Mouse (Mus musculus) MEL (cell line): ENCODE results near the gene Rnase13.

ENCODE experiments used
- CHD1 ChIP-seq: IDR thresholded peaks from 2 replicates; pipeline ENCODE4 v1.6.1; 2012; ENCODE audit warnings: low read depth, mild to moderate bottlenecking, inconsistent platforms, low read length, improper control_type of control experiment
- CHD2 ChIP-seq: IDR thresholded peaks from 2 replicates; pipeline ENCODE4 v1.6.1; 2011; ENCODE audit warnings: low read length, improper control_type of control experiment
- CTCF ChIP-seq, 3 experiments: IDR thresholded peaks in 2 of 3; conservative IDR thresholded peaks in 1 of 3; 2 replicates each; pipeline ENCODE4 v1.5.1; 2011 to 2012; ENCODE audit warnings: low read length in 3 of 3, low read depth in 2 of 3, mild to moderate bottlenecking in 2 of 3, improper control_type of control experiment in 1 of 3, inconsistent platforms in 1 of 3, mixed read lengths in 1 of 3, moderate library complexity in 1 of 3; ENCODE audit not compliant: control insufficient read depth in 1 of 3, insufficient read depth in 1 of 3, poor library complexity in 1 of 3, severe bottlenecking in 1 of 3
- EP300 ChIP-seq, 2 experiments: IDR thresholded peaks; 2 replicates each; pipeline ENCODE4 v1.6.1; 2011; ENCODE audit warnings: improper control_type of control experiment in 2 of 2, low read length in 2 of 2, low read depth in 1 of 2, mild to moderate bottlenecking in 1 of 2
- MAFK ChIP-seq: IDR thresholded peaks from 2 replicates; pipeline ENCODE4 v1.6.1; 2011; ENCODE audit warnings: low read depth, mild to moderate bottlenecking, low read length, improper control_type of control experiment, borderline replicate concordance
- POLR2A ChIP-seq, 2 experiments: IDR thresholded peaks; 2 replicates each; pipeline ENCODE4 v1.6.1; 2011 to 2012; ENCODE audit warnings: low read length in 2 of 2, mild to moderate bottlenecking in 2 of 2, control low read depth in 1 of 2, improper control_type of control experiment in 1 of 2, low read depth in 1 of 2, moderate library complexity in 1 of 2; ENCODE audit not compliant: control insufficient read depth in 1 of 2, insufficient read depth in 1 of 2, poor library complexity in 1 of 2
- RAD21 ChIP-seq: IDR thresholded peaks from 2 replicates; pipeline ENCODE4 v1.6.1; 2011; ENCODE audit warnings: mild to moderate bottlenecking, low read depth, low read length, improper control_type of control experiment
- RCOR1 ChIP-seq: IDR thresholded peaks from 2 replicates; pipeline ENCODE4 v1.6.1; 2012; ENCODE audit warnings: low read depth, mild to moderate bottlenecking, inconsistent platforms, low read length, improper control_type of control experiment
- USF1 ChIP-seq: IDR thresholded peaks from 2 replicates; pipeline ENCODE4 v1.6.1; 2014; ENCODE audit warnings: low read depth, mild to moderate bottlenecking, inconsistent platforms, low read length, improper control_type of control experiment, moderate library complexity
- ZC3H11A ChIP-seq: IDR thresholded peaks from 2 replicates; pipeline ENCODE4 v1.6.1; 2012; ENCODE audit warnings: low read depth, mild to moderate bottlenecking, inconsistent platforms, low read length, improper control_type of control experiment
- ZNF384 ChIP-seq: IDR thresholded peaks from 2 replicates; pipeline ENCODE4 v1.6.1; 2012; ENCODE audit warnings: low read depth, mild to moderate bottlenecking, inconsistent platforms, low read length, improper control_type of control experiment

DNA sequence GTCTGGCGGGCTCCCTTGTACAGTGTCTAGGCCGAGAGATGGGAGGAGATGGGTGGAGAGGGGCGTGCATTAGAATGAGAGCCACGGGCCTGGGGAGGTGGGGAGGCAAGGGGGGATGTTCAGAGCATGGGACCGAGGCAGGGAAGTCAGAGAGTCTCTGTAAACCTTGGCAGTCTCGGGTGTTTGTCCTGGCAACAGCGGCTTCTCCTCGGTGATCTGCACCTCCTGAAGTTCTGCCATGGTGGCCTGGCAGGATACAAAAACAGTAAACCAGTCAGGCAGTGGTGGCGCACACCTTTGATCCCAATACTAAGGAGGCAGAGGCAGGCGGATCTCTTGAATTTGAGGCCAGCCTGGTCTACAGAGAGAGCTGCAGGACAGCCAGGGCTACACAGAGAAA, 11.3 kb downstream of the Rnase13 start:
- TF ChIP-seq CTCF (IDR thresholded peaks at IDR 0.05 in 2 of 3, conservative IDR thresholded peaks at IDR 0.05 in 1 of 3; ENCODE audit: control insufficient read depth in 1 of 3, insufficient read depth in 1 of 3, low read depth in 2 of 3, low read length in 3 of 3, poor library complexity in 1 of 3, severe bottlenecking in 1 of 3) = no peak
- no peak for TF ChIP-seq RCOR1
- no peak for TF ChIP-seq POLR2A (IDR thresholded peaks at IDR 0.05; ENCODE audit: control insufficient read depth in 1 of 2, insufficient read depth in 1 of 2, low read depth in 1 of 2, low read length in 2 of 2, poor library complexity in 1 of 2)
- no peak for TF ChIP-seq ZC3H11A
- no peak for TF ChIP-seq EP300 (IDR thresholded peaks at IDR 0.05; ENCODE audit: low read depth in 1 of 2, low read length in 2 of 2)
- no peak for TF ChIP-seq CHD1
- no peak for TF ChIP-seq ZNF384
- TF ChIP-seq MAFK = no peak
- no peak for TF ChIP-seq CHD2
- no peak for TF ChIP-seq RAD21
- no peak for TF ChIP-seq USF1
